Mouse (Mus musculus) 416B (cell line): Measurements from ENCODE around the gene Prrc2a.
A peak's percentile ranks its signal among the peaks of the same experiment; 100 is the strongest.

ENCODE experiments used
- DNase-seq: peaks from one replicate; pipeline ENCODE4 v3.0.0; 2011; ENCODE audit warnings: low read depth

The Prrc2a gene

DNA sequence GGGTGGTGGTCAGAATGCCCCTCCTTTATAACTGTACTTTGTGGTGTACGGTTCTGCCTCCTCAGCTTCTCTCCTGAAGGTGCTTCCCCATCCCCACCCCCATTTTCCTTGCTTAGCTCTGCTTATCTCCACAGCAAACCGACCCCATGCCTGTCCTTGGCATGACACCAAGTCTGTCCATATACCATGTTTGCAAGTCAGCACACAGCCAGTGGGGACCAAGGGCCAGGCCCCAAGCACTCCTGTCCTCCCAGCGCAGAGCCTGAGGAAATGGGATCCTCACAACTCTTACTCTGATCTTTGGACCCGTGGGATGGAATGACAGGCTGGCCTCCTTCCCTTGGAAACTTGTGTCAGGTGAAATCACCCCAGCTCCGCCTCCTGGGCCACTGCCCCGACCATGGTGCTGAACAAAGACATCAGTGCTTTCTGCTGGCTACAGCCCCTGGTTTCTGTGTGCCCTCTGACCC lies 61.4 kb downstream of the Prrc2a start:
- peak; percentile 53 for DNase-seq

DNA sequence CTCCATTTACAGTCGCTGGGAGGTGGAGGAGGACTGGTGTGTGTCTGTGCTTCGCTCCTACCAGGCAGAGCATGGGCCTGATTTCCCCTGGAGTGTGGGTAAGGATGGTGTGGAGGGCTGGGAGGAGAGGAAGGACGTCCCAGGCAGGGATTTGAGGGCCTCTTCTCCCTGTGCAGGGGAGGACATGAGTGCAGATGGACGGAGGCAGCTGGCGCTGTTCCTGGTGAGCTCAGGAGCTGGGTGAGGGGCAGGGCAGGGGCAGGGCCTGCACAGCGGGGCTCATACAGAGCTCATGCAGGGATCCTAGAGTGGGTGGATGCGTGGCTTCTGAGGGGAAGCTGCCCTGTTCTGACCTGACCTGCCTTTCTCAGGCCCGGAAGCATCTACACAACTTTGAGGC lies 62.4 kb downstream of the Prrc2a start:
- DNase-seq = no peak

DNA sequence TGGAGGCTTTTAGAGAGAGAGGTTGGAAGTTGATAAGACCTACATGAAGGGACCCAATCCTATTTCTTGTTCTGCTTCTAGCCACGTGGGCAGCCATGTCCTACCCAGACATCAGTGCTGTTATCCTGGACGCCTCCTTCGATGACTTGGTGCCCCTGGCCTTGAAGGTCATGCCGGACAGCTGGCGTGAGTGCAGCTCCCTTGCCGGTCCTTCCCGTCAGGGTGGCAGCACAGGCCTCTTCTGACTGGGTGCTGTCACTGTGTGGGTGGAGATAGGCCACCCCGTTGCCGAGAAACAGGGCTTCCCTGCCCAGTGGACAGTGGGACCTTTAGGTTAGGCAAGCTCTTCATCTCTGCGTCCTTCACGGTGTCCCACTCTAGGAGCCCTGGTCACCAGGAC lies 63.5 kb downstream of the Prrc2a start:
- DNase-seq = no peak

DNA sequence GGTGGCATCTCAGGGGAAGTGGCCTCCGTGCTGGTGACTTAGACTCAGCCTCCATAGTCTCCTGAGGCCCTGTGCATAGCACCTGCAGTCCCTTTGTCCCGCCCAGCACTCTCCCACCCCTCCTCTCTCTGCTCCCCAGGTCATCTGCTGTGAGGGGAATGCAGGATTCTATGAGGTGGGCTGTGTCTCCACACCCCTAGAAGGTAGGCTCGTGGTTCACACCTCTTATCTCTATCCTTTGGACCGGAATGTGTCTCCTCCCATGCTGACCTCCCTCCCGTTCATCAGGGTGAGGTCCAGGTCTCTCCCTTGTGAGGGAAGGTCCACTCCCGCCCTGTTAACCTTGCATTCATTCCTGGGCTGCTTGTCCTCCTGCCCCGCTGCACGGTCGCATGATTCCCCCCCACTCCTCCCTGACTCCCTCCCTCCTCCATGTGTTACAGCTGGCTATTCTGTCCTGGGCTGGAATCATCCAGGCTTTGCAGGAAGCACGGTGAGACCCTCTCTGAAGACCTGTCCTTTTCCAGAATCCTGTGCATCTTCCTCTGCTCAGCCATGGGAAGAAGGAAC lies 64.4 kb downstream of the Prrc2a start:
- no peak for DNase-seq
